In genomic region chr17:6746452-6747231, GRCm38 (mm10) we compare ENCODE assay signal across 9 mouse cellular contexts. TPM values are rescaled to one million over a fixed set of nuclear protein-coding genes. Genes with fewer than 3 reads are reported as not detected.
DNase-seq lines count a peak whose midpoint lies in the region; ATAC-seq lines count a peak whose summit lies in the region.
"Had no signal": no experiment of that assay in that cellular context is flagged by ENCODE, and none has a peak within 500 bp of the region (broad histone marks: within the 10 kb centered on the region; RNA-seq: fewer than 3 reads in every experiment).

No protein-coding gene starts in this region.

- no peaks in the 10 kb centered on the region for H3K27me3 ChIP-seq in hindbrain, embryonic 10.5 days (ENCODE audit: insufficient read depth, poor library complexity, severe bottlenecking)
- H3K27me3 ChIP-seq: liver, embryonic 13.5 days had no signal

- H3K9me3 ChIP-seq in hindbrain, embryonic 10.5 days = no peaks in the 10 kb centered on the region
- H3K9me3 ChIP-seq: liver, embryonic 13.5 days had no signal

- ATAC-seq in megakaryocyte, adult 5-6 weeks (ENCODE audit: poor library complexity, severe bottlenecking) = peak; percentile 77
- ATAC-seq in inflammation-experienced regulatory T-cells, adult 6 months = no peak

- H3K4me1 ChIP-seq in hindbrain, embryonic 10.5 days (replicated peaks) = peaks cover 81% of the 10 kb centered on the region

- DNase-seq in adrenal gland, postnatal 36 days = peak; percentile 47 to 65
- DNase-seq in adrenal gland, postnatal 10 days = no peak
- peak; percentile 63 for DNase-seq in Muller cell, postnatal 12 days (ENCODE audit: inconsistent ontology term)
- no peak for DNase-seq in hindbrain, embryonic 10.5 days (ENCODE audit: low spot score)
- DNase-seq in right cerebral cortex, postnatal 36 days (ENCODE audit: low spot score in 2 of 2) = no peak
- no peak for DNase-seq in cerebellum, adult 18-20 months
- DNase-seq: liver, embryonic 13.5 days had no signal

- WGBS in hindbrain, embryonic 10.5 days = 65% methylated on average over 9 of the region's 9 CpGs

- peaks cover 54% of the 10 kb centered on the region for H3K36me3 ChIP-seq in hindbrain, embryonic 10.5 days

- H3K4me3 ChIP-seq in hindbrain, embryonic 10.5 days = no peak overlapping the region
- H3K4me3 ChIP-seq: liver, embryonic 13.5 days had no signal

- peak overlapping the region; percentile 81 for H3K27ac ChIP-seq in hindbrain, embryonic 10.5 days
- H3K27ac ChIP-seq: liver, embryonic 13.5 days had no signal

RNA-seq across cellular contexts. Expression of gene Ezr, which starts 35.9 kb away (rescaled TPM):
- total RNA-seq in adrenal gland, postnatal 36 days (2021) = 10 to 100 TPM; 21.9 to 27.4 TPM
- total RNA-seq in adrenal gland, postnatal 10 days (2021) = 10 to 100 TPM; 18.2 to 21.2 TPM
- 85.2 and 99.4 TPM in 2 replicates for polyA plus RNA-seq in hindbrain, embryonic 10.5 days (2016; fragmentation: Nextera tagmentation; extraction: Ambion mirVana)
- 45.8 and 49.8 TPM in 2 replicates for total RNA-seq in megakaryocyte, adult 5-6 weeks (2015)
- 130 and 175 TPM in 2 replicates for total RNA-seq in megakaryocyte, adult 5-6 weeks (2017)
- polyA plus RNA-seq in inflammation-experienced regulatory T-cells, adult 6 months (2017; shearing (Covaris generic)) = 100 to 1,000 TPM; 111 to 138 (median 117) TPM

Comparison
In these comparisons a context has a peak if more than half of its experiments do, and no peak if none do; other contexts are left out.
1. DNase-seq: peak in adrenal gland, postnatal 36 days (2 of 2) and Muller cell, postnatal 12 days (single experiment); none in adrenal gland, postnatal 10 days (single experiment), hindbrain, embryonic 10.5 days (single experiment), right cerebral cortex, postnatal 36 days (0 of 2) and cerebellum, adult 18-20 months (0 of 2).